Mouse (Mus musculus): ENCODE measurements around the gene Ccdc137.

The Ccdc137 gene

GRCm38 (mm10) chr11:120464365-120464764 lies 6.5 kb downstream of the Ccdc137 start:
- DNase-seq: no peak

DNA sequence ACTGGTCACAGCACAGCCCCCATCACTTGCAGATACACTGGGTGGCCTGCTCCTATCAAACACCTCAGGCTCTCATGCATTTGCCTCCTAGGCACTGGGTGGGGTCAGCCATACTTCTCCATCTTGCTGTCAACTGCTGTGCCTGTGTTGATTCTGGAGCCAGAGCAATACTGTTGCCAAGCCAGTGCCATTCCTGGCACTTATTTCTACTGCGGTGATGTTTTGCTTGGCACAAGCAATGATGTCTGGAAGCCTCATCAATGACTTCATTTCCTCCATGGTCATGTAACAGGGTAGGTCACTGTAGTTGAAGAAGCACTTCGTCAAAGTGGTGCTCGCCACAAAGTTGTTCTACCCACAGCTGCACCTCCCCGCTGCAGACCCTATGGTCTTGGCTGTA lies 7.6 kb downstream of the Ccdc137 start:
- no peak for DNase-seq

DNA sequence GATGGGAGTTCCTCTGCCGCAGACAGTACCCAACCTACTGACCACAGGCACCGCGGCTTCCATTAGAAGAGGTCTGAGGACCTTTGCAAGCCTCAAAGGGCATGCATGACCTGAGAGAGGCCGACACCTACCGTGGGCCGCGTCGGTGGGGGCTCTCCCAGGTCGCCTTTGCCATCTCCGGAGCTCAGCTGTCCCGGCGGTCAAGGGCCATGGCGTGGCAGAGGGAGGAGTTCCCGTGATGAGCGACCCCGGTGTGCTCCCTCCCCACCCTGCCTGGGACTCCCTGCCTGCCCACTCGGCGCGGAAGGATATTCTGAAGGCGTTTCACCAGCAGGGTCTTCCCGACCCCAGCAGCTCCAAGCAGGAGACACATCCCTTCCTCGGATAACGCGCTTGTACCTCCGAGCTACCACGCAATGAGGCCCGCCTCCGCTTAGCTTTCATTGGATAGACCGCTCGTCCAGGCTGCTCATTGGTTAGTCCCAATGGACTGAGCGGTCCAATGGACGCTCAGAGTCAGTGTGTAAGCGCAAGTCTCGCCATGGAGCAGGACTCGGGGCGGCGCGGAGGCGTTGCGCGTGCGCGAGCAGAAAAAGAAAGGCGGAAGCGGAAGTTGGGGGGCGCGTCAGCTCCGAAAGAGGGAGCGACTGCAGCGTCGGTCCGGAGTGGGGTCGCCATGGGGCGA lies 9.3 kb downstream of the Ccdc137 start, which contains the start of gene Arl16:
Gene Arl16 (minus strand): TSS at position 557 of the 685 bp plus-strand sequence.
- peak; percentile 92 for DNase-seq

- DNase-seq: no peak
These were observed 9.8 kb downstream of the Ccdc137 start for GRCm38 (mm10) chr11:120467736-120468092.

- peak; percentile 64 for DNase-seq
These were observed 14.1 kb downstream of the Ccdc137 start for GRCm38 (mm10) chr11:120472052-120472451.

- no peak for DNase-seq
These were observed 25.6 kb downstream of the Ccdc137 start for GRCm38 (mm10) chr11:120483448-120483934.

DNA sequence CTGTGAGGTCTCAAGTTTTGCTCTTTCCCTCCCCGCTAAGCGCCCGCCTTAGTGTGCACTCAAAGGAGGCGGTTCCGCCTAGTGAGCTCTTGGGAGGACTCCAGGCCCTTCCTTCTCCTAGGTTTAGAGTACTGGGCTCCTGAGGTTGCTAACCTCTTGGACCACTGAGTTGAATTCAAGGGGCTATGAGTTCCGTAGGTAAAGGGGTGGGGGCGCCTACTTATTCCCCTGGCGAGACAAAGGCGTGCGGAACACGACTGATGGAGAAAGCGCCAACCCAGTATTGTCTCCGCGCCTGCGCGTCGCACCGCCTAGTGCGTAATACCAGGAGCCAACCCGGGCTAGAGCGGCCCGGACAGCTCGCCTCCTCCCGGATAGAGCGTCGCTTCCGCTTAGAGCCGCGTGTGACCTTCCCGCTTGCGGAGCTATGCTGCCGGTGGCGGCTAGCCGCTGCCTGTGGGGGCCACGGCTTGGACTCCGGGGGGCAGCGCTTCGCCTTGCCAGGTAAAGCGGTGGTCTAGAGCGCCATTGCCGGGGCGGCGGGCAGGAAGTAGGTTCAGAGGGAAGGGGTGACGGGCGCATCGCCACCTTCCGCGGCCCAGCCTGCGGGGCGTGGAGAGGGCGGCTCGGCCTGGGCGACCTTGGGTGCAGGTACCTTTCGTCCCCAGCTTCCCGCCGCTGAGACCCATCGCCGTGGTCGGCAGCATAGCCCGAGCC lies 26.5 kb downstream of the Ccdc137 start, which contains the start of gene Mrpl12:
Gene Mrpl12 (plus strand): TSS at position 349 of the 717 bp plus-strand sequence.
- peak; percentile 91 for DNase-seq

DNA sequence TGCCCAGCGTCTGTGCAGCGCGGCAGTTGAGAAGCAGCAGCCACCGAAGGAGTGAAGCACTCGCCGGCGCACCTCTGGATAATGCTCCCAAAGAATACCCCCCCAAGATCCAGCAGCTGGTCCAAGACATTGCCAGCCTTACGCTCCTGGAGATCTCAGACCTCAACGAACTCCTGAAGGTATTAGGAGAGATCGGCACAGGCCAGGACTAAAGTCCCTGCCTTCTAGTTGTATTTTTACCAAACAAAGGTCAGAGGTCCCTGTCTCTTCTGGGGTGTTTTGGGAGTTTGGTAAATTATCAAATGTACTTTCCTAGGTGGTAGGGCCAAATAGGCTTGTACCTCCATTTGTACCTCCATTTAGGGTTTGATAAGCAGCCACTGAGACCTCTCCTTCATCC lies 27.3 kb downstream of the Ccdc137 start:
- DNase-seq: peak; percentile 70

GRCm38 (mm10) chr11:120488516-120488915 lies 30.6 kb downstream of the Ccdc137 start:
- DNase-seq: no peak

- DNase-seq: peak; percentile 83
These were observed 31.3 kb downstream of the Ccdc137 start for GRCm38 (mm10) chr11:120489054-120489761.

DNA sequence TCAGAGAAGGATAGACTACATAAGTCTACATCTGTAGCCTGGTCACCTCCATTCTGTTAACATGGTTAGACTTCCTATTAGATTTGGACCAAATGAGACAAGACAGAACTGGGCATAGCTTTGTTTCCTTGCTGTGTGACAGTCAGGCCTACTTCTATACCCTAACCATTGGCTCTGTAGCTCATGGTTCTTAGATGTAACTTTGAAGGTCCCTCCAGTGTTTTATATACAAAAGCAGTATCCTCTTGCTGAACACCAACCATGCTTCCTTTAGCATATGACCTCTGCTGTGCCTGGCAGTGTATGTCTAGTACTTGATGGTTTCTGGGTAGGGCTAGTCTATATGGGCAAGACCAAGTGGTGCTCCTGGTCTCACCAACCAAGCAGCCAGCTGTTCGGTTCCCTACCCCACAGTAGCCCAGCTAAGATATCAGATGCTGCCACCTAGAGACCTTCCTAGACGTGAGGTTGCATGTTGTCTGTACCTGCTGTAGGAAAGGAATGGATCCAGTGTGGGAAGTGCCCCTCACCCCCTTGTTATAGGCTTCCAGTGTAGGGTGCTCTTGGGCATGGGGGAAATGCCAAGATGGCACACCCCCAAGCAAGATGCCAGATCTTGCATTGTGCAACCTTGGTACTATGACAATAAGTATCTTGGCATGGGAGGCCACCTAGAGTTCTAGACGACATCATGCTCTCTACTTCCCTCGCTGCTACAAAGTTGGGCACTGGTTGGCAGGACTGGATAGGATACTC lies 32.6 kb downstream of the Ccdc137 start:
- no peak for DNase-seq

DNA sequence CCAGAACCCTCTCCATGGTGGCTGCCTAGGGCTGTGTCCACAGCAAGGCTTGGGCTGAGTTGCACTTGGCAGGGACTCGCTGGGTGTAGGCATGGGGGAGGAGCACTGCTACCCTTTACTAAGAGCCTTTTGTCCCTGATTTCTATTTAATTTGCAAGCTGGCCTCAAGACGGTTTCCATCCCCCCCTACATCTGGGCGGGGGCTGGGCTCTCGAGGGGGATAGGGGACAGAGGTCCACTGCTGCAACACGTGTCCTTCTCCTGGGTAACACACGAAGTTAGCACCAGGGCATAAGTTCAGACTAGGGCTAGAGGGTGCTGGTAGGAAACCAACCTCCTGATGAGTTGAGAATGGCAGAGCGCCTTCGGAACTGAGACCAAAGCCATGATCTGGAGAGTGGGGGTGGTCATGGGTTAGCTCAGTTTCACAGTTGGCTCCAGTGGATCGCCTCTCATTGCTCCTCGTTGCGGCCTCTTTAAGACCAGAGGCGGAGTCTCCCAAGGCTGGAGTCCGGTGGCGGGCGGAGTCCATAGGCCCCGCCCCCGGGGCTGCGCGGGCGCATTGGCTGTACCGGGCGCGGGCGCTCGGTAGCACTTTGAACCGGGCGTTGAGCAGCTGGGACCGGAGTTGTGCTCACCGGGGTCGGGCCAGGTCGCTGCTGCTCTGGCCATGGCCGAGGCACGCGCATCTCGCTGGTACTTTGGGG lies 33.6 kb downstream of the Ccdc137 start, which contains the start of gene Slc25a10:
Gene Slc25a10 (plus strand): TSS at position 524 of the 707 bp plus-strand sequence.
- peak; percentile 95 for DNase-seq

DNA sequence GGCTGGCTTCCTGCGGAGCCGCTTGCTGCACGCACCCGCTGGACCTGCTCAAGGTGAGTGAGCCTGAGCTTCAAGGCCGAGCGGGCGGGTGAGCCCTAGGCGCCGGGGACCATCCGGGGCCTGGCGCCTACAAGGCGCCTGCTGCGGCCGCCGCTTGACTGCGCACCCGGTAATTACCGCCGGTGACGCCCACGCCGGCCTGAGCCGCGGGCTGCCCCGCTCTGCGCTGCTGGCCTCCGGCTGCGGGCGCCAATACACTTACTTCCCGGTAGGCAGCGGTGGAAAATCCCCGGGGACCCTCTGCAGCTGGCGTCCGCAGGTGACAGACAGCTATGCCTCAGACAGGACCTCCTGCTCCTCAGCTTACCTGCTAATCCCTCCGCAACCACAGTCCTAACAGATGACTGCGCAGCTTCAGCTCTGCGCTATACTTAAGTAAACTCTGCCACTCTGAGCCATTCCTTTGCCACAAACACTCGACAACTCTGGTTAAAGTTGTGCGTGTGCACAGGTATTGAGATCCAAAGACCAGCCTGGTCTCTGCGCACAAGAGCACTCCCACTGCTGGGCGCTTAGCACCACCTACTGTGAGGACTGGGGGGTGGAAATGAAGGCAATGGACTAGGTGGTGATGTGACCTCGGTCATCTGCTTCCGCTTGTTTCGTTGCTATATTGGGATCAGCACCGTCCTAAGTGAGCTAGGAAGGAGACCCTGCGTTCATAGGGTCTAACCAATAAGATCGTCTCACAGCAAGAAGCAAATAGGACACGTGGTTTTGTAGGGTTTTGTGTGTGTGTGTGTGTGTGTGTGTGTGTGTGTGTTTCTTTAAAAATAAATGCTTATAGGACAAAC lies 34.3 kb downstream of the Ccdc137 start:
- peak; percentile 66 for DNase-seq

DNA sequence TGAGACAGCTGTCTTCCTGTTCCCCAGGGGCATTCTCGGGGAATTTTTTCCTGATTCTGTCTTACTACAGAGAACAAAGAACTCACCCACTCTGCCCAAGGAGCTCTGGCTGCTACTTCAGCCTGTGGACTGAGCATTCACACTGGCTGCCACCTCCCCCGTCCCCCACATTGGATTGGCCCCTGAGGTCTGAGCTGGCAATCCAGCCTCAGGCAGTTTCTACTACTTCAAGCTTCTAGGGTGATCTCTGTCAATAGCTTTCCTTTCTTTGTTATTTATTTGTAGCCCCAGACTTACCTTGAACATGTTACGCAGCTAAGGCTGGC lies 34.9 kb downstream of the Ccdc137 start:
- DNase-seq: peak; percentile 27

DNA sequence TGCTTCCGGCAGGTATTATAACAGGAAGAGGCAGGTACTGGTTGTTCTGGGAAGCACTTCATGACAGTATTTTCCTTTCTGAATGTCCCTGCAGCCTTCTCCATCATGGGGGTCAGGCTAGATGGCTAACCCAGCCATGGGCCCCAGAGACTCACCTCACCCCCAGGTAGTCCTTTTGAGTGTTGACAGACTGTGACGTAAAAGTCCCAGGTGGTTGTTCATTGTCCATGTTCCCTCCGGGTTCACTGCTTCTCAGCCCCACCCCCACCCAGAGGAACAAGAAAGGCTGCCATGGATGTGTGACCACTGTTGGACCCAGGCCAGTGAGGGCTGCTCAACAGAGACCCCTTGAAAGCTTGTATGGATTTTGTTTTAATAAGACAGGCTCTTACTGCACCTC lies 35.4 kb downstream of the Ccdc137 start:
- peak; percentile 45 for DNase-seq

GRCm38 (mm10) chr11:120493911-120494310 lies 36.0 kb downstream of the Ccdc137 start:
- no peak for DNase-seq

DNA sequence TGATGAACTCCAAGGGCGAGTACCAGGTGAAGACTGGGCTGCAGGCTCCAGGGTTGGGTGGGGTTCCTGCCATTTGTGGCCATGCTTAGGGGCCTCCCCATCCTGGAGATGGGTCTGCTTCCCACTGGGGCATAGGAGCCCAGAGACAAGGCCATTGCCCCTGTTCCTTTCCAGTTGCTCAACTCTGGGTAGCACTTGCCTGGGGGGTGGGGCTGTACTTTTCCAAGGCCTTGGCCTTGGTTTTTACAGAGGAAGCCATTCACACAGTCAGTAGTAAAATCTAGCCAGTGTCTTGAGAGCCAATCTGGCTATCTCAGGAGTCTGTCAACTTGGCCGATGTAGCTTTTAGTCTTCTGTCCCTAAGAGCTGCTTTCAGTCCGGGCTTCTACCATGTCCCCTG lies 39.5 kb downstream of the Ccdc137 start:
- no peak for DNase-seq

- no peak for DNase-seq
These were observed 40.3 kb downstream of the Ccdc137 start for GRCm38 (mm10) chr11:120498226-120498625.

DNA sequence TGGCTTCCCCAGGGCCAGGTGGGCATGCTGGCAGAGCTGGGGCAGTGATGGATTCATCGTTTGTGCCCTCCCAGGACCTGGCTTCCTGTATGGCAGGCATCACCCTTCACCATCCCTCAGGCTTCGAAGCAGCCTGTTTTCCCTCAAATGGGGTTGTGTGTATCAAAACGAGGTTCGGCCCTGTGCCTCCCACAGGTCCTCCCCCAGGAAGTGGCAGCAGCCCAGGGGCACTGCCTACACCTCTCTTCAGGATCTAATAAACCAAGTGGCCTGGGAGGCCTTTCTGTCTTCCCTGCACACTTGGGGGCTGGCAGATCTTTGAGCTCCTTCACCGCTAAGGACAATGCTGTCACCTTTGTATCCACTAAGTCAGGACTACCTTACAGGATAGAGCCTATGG lies 41.0 kb downstream of the Ccdc137 start:
- no peak for DNase-seq

GRCm38 (mm10) chr11:120499894-120500293 lies 42.0 kb downstream of the Ccdc137 start:
- no peak for DNase-seq

- peak; percentile 89 for DNase-seq
These were observed 42.4 kb downstream of the Ccdc137 start for GRCm38 (mm10) chr11:120500357-120500756.
